Mouse (Mus musculus) right cerebral cortex, postnatal 4 days (tissue): ENCODE data around the gene C530025M09Rik.

Experiments
- DNase-seq: peaks from one replicate; pipeline ENCODE4 v3.0.0-alpha.2; 2022

Gene C530025M09Rik

DNA sequence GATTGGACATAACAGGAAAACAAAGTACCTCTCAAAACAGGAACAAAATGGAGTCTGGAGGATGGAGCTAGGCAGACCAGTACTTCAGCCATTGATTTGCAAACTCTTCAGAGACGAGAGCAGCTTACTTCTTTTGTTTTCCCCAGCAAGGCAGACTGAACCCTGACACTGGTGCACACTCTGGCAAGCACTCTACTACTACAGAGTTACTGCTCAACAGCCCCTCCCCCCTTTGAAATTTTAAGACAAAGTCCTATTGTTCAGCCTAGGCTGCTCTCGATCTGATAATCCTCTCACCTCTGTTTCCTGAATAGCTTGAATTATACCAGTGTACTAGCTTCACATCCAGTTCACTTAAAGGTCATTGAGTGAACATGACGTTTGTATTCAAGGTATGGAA, 32.4 kb downstream of the C530025M09Rik start:
- no peak for DNase-seq
